Mouse (Mus musculus) embryonic facial prominence, embryonic 14.5 days (tissue): ENCODE results near the gene Gm1123. TPM values are rescaled to one million over a fixed set of nuclear protein-coding genes. Genes with fewer than 3 reads are reported as not detected.

Experiments used
- ATAC-seq: fragments of 200-750 bp; cut with Nextera tagmentation; 2 replicates; pipeline ENCODE4 v1.8.0; 2017; ENCODE audit warnings: low read depth, moderate number of reproducible peaks, moderate TSS enrichment
- DNase-seq: peaks from one replicate; pipeline ENCODE4 v3.0.0-alpha.2; 2015; ENCODE audit warnings: low spot score
- H3K27ac ChIP-seq: fragments of 300-500 bp; sonication (generic); replicated peaks from 2 replicates; pipeline ENCODE4 v1.5.1; 2014; ENCODE audit warnings: low read depth, mild to moderate bottlenecking, low read length, moderate library complexity
- H3K27me3 ChIP-seq: fragments of 300-500 bp; sonication (generic); replicated peaks from 2 replicates; pipeline ENCODE4 v1.6.1; 2014; ENCODE audit warnings: low read length; ENCODE audit not compliant: control insufficient read depth, insufficient read depth
- H3K36me3 ChIP-seq: fragments of 300-500 bp; sonication (generic); 2 replicates; pipeline ENCODE4 v1.6.1; 2014; ENCODE audit warnings: low read length, mixed read lengths; ENCODE audit not compliant: control insufficient read depth, insufficient read depth
- H3K4me1 ChIP-seq: fragments of 300-500 bp; sonication (generic); 2 replicates; pipeline ENCODE4 v1.6.1; 2014; ENCODE audit warnings: antibody characterized with exemption, low read length; ENCODE audit not compliant: control insufficient read depth, insufficient read depth
- H3K4me2 ChIP-seq: fragments of 300-500 bp; sonication (generic); 2 replicates; pipeline ENCODE4 v1.6.1; 2014; ENCODE audit warnings: low read depth, mild to moderate bottlenecking, low read length, moderate library complexity, mixed read lengths
- H3K4me3 ChIP-seq: fragments of 300-500 bp; sonication (generic); 2 replicates; pipeline ENCODE4 v1.5.1; 2014; ENCODE audit warnings: low read depth, mild to moderate bottlenecking, low read length
- H3K9ac ChIP-seq: fragments of 300-500 bp; sonication (generic); 2 replicates; pipeline ENCODE4 v1.6.1; 2014; ENCODE audit warnings: low read depth, mild to moderate bottlenecking, low read length, moderate library complexity, mixed read lengths
- H3K9me3 ChIP-seq: fragments of 300-500 bp; sonication (generic); 2 replicates; pipeline ENCODE4 v1.6.1; 2016; ENCODE audit warnings: low read length; ENCODE audit not compliant: control insufficient read depth
- WGBS: fragments of 180-500 bp; shearing (Covaris S2); extraction: QIAGEN DNeasy Blood & Tissue Kit; methylation state at CpG from one replicate; pipeline ENCODE4 v1.1.7; 2014; 5-methylcytosine and 5-hydroxymethylcytosine counted together
- polyA plus RNA-seq: library from polyadenylated mRNA; unstranded; fragments of >200 nt; fragmentation: Nextera tagmentation; extraction: Ambion mirVana; gene quantifications from 2 replicates; pipeline ENCODE4 v1.2.1, GENCODE M21; 2014

The Gm1123 gene
- not detected in 2 replicates for polyA plus RNA-seq

DNA sequence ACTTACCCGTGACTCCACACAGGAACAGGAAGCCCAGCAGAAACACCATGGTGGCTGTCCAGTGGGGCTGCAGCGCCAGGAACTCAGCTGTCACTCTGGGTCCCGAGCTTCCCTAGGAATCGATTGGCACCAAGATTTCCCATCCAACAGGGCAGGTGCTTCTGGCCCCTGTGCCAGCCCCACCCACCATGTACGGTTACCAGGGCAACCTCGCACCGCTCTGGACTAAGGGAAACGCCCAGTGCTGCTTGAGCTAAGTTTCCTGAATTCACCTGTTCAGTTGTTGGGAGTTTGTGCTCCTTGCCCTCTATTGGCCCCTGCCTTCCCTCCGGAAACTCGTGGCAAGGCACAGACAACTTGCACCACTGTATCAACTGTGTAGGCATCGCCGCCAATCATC, at the start of gene Gm1123:
Gene Gm1123, minus strand, starts transcription at position 141 of the 400 bp plus-strand sequence.
- H3K27me3 ChIP-seq, result no peaks in the 10 kb centered on the region
- H3K4me3 ChIP-seq, result no peak within 1 kb of the TSS
- 0 out of 2 replicates have a peak, but pooled peaks cover 12% of the 10 kb centered on the region for H3K36me3 ChIP-seq
- no peaks in the 10 kb centered on the region for H3K4me1 ChIP-seq
- H3K9ac ChIP-seq, result no peak within 1 kb of the TSS
- no peak within 1 kb of the TSS for H3K27ac ChIP-seq
- no peak for ATAC-seq
- DNase-seq, result no peak
- H3K4me2 ChIP-seq, result no peak within 1 kb of the TSS
- 81% methylated on average over 10 of the region's 12 CpGs for WGBS
- no peaks in the 10 kb centered on the region for H3K9me3 ChIP-seq

GRCm38 (mm10) chr9:99081718-99082117, 46.2 kb upstream of the Gm1123 start:
- WGBS, result 93% methylated on average over 5 of the region's 5 CpGs
- Histone ChIP-seq H3K36me3 (no peaks in the 10 kb centered on the region), H3K27me3 (no peaks in the 10 kb centered on the region), H3K4me2 (no peak overlapping the region), H3K4me3 (no peak overlapping the region), H3K27ac (no peak overlapping the region), H3K9me3 (no peaks in the 10 kb centered on the region), H3K9ac (no peak overlapping the region), H3K4me1 (no peaks in the 10 kb centered on the region)
- ATAC-seq (no peak), DNase-seq (no peak)

DNA sequence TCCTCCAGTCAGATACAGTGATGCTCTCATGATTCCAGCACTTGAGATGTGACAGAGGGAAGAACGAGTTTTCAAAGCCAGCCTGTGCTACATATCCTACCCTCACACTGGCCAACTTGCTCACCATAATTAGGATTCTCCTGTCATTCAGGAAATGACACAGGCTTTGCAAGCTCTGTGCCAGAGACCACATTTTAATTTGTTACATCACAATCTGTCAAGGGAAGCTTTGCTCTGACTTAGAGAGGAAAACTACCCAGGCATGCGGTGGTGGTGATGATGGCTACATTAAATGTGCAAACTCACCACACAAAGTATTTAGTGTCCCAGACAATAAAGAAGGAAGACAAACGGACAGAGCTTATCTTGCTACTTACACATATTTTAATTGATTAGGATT, 45.8 kb upstream of the Gm1123 start:
- DNase-seq, result no peak
- no peaks in the 10 kb centered on the region for H3K9me3 ChIP-seq

DNA sequence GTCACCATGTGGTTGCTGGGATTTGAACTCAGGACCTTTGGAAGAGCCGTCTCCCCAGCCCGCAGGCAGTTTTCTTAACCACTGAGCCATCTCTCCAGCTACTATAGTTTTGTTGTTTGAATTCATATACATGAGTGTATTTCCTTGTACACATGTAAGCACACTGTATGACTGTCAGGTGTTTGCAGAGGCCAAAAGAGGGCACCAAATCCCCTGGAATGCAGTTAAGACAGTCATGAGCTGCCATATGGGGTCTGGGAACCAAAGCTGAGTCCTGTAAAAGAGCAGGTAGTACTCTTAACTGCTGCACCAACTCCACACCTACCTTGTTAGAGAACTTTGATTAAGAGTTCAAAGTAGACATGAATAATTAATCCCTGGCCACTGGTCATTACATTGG, 45.1 kb upstream of the Gm1123 start:
- Histone ChIP-seq H3K4me1 (no peaks in the 10 kb centered on the region), H3K36me3 (no peaks in the 10 kb centered on the region), H3K27me3 (no peaks in the 10 kb centered on the region), H3K4me3 (no peak overlapping the region), H3K9me3 (no peaks in the 10 kb centered on the region), H3K27ac (no peak overlapping the region), H3K4me2 (no peak overlapping the region), H3K9ac (no peak overlapping the region)
- ATAC-seq (no peak), DNase-seq (no peak)
- 95% methylated on average over 2 of the region's 2 CpGs for WGBS

More for the DNA sequence above, 45.8 kb upstream of the Gm1123 start:
- Histone ChIP-seq H3K4me1 (no peaks in the 10 kb centered on the region), H3K4me2 (no peak overlapping the region), H3K4me3 (no peak overlapping the region), H3K9ac (no peak overlapping the region), H3K27me3 (no peaks in the 10 kb centered on the region), H3K36me3 (no peaks in the 10 kb centered on the region), H3K27ac (no peak overlapping the region)
- WGBS, result 84% methylated on average over 3 of the region's 3 CpGs
- no peak for ATAC-seq

- no peak overlapping the region for H3K4me2 ChIP-seq
- DNase-seq, result no peak
- no peaks in the 10 kb centered on the region for H3K36me3 ChIP-seq
- no peaks in the 10 kb centered on the region for H3K27me3 ChIP-seq
- no peak overlapping the region for H3K4me3 ChIP-seq
- ATAC-seq, result no peak
- H3K27ac ChIP-seq, result no peak overlapping the region
- no peaks in the 10 kb centered on the region for H3K9me3 ChIP-seq
- H3K4me1 ChIP-seq, result no peaks in the 10 kb centered on the region
- no peak overlapping the region for H3K9ac ChIP-seq
- 66% methylated on average over 2 of the region's 2 CpGs for WGBS
Measured at GRCm38 (mm10) chr9:99074462-99074861, 38.9 kb upstream of the Gm1123 start.

DNA sequence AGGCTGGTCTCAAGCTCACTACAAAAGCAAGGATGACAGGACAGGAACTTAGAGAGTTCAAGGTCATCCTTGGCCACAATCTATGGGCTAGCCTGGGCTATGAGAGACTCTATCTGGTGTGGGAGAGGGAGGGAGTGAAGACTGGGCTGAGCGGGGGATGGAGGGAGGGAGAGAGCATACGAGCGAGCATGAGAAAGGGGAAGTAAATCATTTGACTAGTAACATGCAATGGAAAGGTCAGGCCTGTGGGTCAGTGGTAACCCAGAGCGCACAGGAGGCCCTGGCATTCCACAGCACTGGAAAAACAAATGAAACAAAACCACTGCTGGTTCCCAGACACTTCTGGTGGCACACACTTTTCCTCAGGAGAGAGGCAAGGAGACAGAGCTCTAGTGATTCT, 37.0 kb upstream of the Gm1123 start:
- H3K27ac ChIP-seq, result no peak overlapping the region
- no peak overlapping the region for H3K9ac ChIP-seq
- no peak overlapping the region for H3K4me2 ChIP-seq
- 60% methylated on average over 4 of the region's 4 CpGs for WGBS
- no peak overlapping the region for H3K4me3 ChIP-seq
- H3K4me1 ChIP-seq, result no peaks in the 10 kb centered on the region
- DNase-seq (no peak), ATAC-seq (no peak)
- no peaks in the 10 kb centered on the region for H3K36me3 ChIP-seq
- no peaks in the 10 kb centered on the region for H3K27me3 ChIP-seq
- H3K9me3 ChIP-seq, result no peaks in the 10 kb centered on the region

GRCm38 (mm10) chr9:99065311-99065710, 29.8 kb upstream of the Gm1123 start:
- no peak overlapping the region for H3K4me2 ChIP-seq
- H3K36me3 ChIP-seq, result no peaks in the 10 kb centered on the region
- H3K9ac ChIP-seq, result no peak overlapping the region
- no peak overlapping the region for H3K4me3 ChIP-seq
- 82% methylated on average over 5 of the region's 5 CpGs for WGBS
- no peaks in the 10 kb centered on the region for H3K9me3 ChIP-seq
- H3K4me1 ChIP-seq, result no peaks in the 10 kb centered on the region
- DNase-seq (no peak), ATAC-seq (no peak)
- no peak overlapping the region for H3K27ac ChIP-seq
- no peaks in the 10 kb centered on the region for H3K27me3 ChIP-seq

DNA sequence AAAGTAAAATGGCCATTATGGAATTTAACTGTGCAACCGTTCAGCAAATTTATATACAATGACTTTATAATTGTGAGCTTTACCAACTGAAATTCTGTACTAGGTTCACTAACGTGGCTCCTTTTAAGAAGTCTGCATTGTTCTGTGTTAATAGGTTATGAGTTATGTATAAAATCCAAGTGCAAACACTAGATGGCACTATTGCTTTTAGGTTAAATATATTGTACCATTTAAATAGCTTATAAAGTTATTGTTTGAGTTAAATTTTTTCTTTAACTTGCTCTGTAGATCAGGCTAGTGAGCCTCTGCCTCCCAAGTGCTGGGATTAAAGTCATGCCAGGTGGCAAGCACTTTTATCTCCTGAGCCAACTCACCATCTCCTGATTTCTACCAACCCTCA, 28.7 kb upstream of the Gm1123 start:
- Histone ChIP-seq H3K4me2 (no peak overlapping the region), H3K9me3 (no peaks in the 10 kb centered on the region), H3K27me3 (no peaks in the 10 kb centered on the region), H3K9ac (no peak overlapping the region), H3K4me1 (no peaks in the 10 kb centered on the region), H3K27ac (no peak overlapping the region), H3K4me3 (no peak overlapping the region), H3K36me3 (0 out of 2 replicates have a peak, but pooled peaks cover 8% of the 10 kb centered on the region)
- 56% methylated on average over 2 of the region's 2 CpGs for WGBS
- peak; percentile 88 for DNase-seq
- no peak for ATAC-seq

DNA sequence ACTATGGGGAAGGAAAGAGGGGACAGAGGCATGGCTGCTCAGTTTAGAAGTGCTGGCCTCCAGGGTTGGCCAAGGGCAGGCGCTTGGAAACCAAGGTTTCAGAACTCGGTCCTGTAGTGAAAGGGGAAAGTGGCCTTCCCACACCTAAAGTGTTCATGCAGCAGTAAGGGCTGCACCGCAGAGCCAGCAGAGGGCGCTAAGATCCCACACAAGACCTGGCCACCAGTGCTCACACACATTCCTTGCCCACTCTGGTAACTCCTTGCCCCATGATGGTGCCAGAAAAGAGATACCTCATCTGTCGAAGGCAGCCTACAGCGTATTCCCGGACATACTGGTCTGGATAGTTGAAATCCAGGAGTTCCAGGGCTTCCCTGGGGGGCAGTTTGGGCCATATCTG, 27.0 kb upstream of the Gm1123 start:
- ATAC-seq, result 0 out of 2 replicates have a peak, but pooled peaks have one; percentile 76

More for the DNA sequence above, 27.0 kb upstream of the Gm1123 start:
- H3K36me3 ChIP-seq, result 0 out of 2 replicates have a peak, but pooled peaks cover 8% of the 10 kb centered on the region
- no peaks in the 10 kb centered on the region for H3K27me3 ChIP-seq
- WGBS, result 34% methylated on average over 7 of the region's 7 CpGs
- H3K27ac ChIP-seq, result no peak overlapping the region
- no peak overlapping the region for H3K4me2 ChIP-seq
- no peaks in the 10 kb centered on the region for H3K4me1 ChIP-seq
- DNase-seq, result peak; percentile 80
- no peak overlapping the region for H3K4me3 ChIP-seq
- H3K9ac ChIP-seq, result no peak overlapping the region
- H3K9me3 ChIP-seq, result no peaks in the 10 kb centered on the region
